Mouse (Mus musculus) hindbrain, embryonic 11.5 days (tissue): ENCODE data around the gene Radil. TPM values are rescaled to one million over a fixed set of nuclear protein-coding genes. Genes with fewer than 3 reads are reported as not detected.

ENCODE experiments used
- ATAC-seq: fragments of 200-750 bp; cut with Nextera tagmentation; 2 replicates; pipeline ENCODE4 v1.8.0; 2017; ENCODE audit warnings: mild to moderate bottlenecking, moderate TSS enrichment, moderate library complexity; ENCODE audit not compliant: low FRiP score
- DNase-seq: peaks from one replicate; pipeline ENCODE4 v3.0.0-alpha.2; 2015; ENCODE audit warnings: low spot score
- H3K27ac ChIP-seq: fragments of 300-500 bp; sonication (generic); 2 replicates; pipeline ENCODE4 v1.5.1; 2014; ENCODE audit warnings: mild to moderate bottlenecking, low read depth, low read length
- H3K27me3 ChIP-seq: fragments of 300-500 bp; sonication (generic); 2 replicates; pipeline ENCODE4 v1.6.1; 2014; ENCODE audit warnings: mild to moderate bottlenecking, low read length, moderate library complexity, mixed read lengths; ENCODE audit not compliant: control insufficient read depth, insufficient read depth
- H3K36me3 ChIP-seq: fragments of 300-500 bp; sonication (generic); 2 replicates; pipeline ENCODE4 v1.6.1; 2014; ENCODE audit warnings: mild to moderate bottlenecking, low read length, moderate library complexity, mixed read lengths; ENCODE audit not compliant: control insufficient read depth, insufficient read depth
- H3K4me1 ChIP-seq: fragments of 300-500 bp; sonication (generic); replicated peaks from 2 replicates; pipeline ENCODE4 v1.6.1; 2014; ENCODE audit warnings: low read length, mixed read lengths; ENCODE audit not compliant: control insufficient read depth, insufficient read depth
- H3K4me2 ChIP-seq: fragments of 300-500 bp; sonication (generic); replicated peaks from 2 replicates; pipeline ENCODE4 v1.6.1; 2014; ENCODE audit warnings: mild to moderate bottlenecking, low read depth, low read length
- H3K4me3 ChIP-seq: fragments of 300-500 bp; sonication (generic); 2 replicates; pipeline ENCODE4 v1.5.1; 2014; ENCODE audit warnings: low read depth, low read length
- H3K9ac ChIP-seq: fragments of 300-500 bp; sonication (generic); 2 replicates; pipeline ENCODE4 v1.6.1; 2014; ENCODE audit warnings: low read depth, low read length
- H3K9me3 ChIP-seq: fragments of 300-500 bp; sonication (generic); 2 replicates; pipeline ENCODE4 v1.6.1; 2016; ENCODE audit warnings: low read length; ENCODE audit not compliant: control insufficient read depth
- WGBS: fragments of 180-500 bp; shearing (Covaris S2); extraction: QIAGEN DNeasy Blood & Tissue Kit; methylation state at CpG from one replicate; pipeline ENCODE4 v1.1.7; 2014; 5-methylcytosine and 5-hydroxymethylcytosine counted together
- polyA plus RNA-seq: library from polyadenylated mRNA; unstranded; fragments of >200 nt; fragmentation: Nextera tagmentation; extraction: Ambion mirVana; gene quantifications from 2 replicates; pipeline ENCODE4 v1.2.1, GENCODE M21; 2014

The Radil gene
- polyA plus RNA-seq, 1 experiment from 2014 or later, result 2.8 TPM

DNA sequence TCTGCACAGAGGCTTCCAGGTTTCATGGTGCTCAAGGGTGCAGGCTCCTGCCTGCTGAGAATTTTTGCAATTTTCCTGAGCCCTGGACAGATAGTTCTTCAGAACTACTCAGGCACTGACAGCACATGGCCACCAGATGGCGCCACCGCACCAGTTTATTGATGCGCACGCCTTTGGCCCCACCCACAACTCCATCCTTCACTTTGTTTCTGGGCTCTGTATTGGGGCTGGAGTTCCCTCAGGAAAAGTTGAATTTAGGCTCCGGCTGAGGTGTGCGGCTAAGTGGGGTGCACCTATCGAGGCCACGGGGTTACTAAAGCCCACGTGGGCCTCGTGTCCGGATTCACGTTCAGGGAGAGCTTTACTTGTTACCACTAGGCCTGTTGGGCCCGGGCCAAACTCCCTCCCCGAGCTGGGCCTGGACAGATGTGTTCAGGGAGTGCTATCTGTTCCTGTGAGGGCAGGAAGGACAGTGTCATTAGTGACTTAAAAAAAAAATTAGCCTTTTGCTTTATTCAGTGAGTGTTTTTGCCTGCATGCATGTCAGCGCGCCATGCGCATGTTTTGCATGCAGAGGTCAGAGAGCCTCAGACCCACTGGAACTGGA lies 72.0 kb downstream of the Radil start:
- WGBS, result 34% methylated on average over 17 of the region's 17 CpGs

DNA sequence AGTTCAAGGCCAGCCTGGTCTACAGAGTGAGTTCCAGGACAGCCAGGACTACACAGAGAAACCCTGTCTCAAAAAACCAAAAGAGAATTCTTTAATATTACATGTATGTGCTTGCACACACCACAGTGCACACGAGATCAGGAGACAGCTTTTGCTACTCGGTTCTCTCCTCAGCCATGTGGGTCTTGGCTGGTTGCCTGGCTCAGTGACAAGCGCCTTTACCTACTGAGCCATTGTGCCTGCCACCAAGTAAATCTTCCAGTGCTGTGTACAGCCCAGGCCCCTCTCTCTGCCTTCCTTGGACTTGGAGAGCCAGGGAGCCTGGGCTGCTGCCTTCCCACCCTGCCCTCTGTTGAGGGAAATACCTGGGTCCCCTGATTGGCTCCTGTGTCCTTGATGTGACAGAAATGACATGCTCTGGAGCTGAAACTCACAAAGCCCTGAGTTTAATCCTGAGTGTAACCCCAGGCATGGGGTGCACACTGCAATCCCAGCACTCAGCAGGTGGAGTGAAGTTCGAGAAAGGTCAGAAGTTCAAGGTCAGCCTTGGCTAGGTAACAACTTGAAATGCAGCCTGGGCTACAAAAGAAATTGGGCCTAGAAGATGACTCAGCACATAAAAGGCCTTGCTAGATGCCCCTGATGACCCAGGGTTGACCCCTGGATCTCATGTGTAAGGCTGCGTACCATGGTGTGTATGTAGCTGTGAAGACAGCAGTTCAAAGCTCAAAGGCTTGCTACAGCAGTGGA lies 72.9 kb downstream of the Radil start:
- H3K9me3 ChIP-seq, result no peaks in the 10 kb centered on the region
- no peaks in the 10 kb centered on the region for H3K27me3 ChIP-seq
- no peak overlapping the region for H3K4me3 ChIP-seq
- H3K4me2 ChIP-seq, result no peak overlapping the region
- ATAC-seq (no peak), DNase-seq (no peak)
- no peaks in the 10 kb centered on the region for H3K36me3 ChIP-seq
- no peak overlapping the region for H3K27ac ChIP-seq
- no peaks in the 10 kb centered on the region for H3K4me1 ChIP-seq
- H3K9ac ChIP-seq, result no peak overlapping the region
- 87% methylated on average over 5 of the region's 5 CpGs for WGBS

More for the DNA sequence above, 72.0 kb downstream of the Radil start:
- peak; percentile 59 for ATAC-seq
- H3K4me1 ChIP-seq, result no peaks in the 10 kb centered on the region
- peak; percentile 93 for DNase-seq
- no peak overlapping the region for H3K4me3 ChIP-seq
- H3K9me3 ChIP-seq, result no peaks in the 10 kb centered on the region
- no peaks in the 10 kb centered on the region for H3K27me3 ChIP-seq
- no peak overlapping the region for H3K9ac ChIP-seq
- no peak overlapping the region for H3K4me2 ChIP-seq
- no peaks in the 10 kb centered on the region for H3K36me3 ChIP-seq
- no peak overlapping the region for H3K27ac ChIP-seq

GRCm38 (mm10) chr5:142477346-142477745 lies 73.6 kb downstream of the Radil start:
- ATAC-seq (no peak), DNase-seq (no peak)
- H3K4me3 ChIP-seq, result no peak overlapping the region
- H3K27ac ChIP-seq, result no peak overlapping the region
- H3K4me2 ChIP-seq, result no peak overlapping the region
- H3K9me3 ChIP-seq, result no peaks in the 10 kb centered on the region
- H3K9ac ChIP-seq, result no peak overlapping the region
- no peaks in the 10 kb centered on the region for H3K4me1 ChIP-seq
- 89% methylated on average over 12 of the region's 12 CpGs for whole genome bisulfite sequencing
- H3K36me3 ChIP-seq, result no peaks in the 10 kb centered on the region
- no peaks in the 10 kb centered on the region for H3K27me3 ChIP-seq

DNA sequence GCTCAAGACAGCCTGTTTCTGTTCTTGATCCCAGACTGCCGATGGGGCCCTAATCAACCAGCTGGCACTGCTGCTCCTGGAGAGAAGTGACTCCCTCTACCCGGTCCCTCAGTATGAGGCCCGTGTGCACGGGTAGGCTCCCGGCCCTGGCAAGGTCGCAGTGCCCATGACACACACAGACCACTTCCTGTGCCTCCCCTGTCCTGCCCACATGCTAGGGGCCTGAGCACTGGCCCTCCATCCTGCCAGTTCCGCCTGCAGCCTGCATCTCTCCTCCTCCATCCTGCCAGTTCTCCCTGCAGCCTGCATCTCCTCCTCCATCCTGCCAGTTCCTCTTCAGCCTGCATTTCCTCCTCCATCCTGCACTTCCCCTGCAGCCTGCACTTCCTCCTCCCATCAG lies 75.2 kb downstream of the Radil start:
- Histone ChIP-seq H3K9ac (no peak overlapping the region), H3K4me1 (no peaks in the 10 kb centered on the region), H3K36me3 (no peaks in the 10 kb centered on the region), H3K4me3 (no peak overlapping the region), H3K27me3 (no peaks in the 10 kb centered on the region), H3K9me3 (no peaks in the 10 kb centered on the region), H3K4me2 (no peak overlapping the region), H3K27ac (no peak overlapping the region)
- ATAC-seq (no peak), DNase-seq (no peak)
- WGBS, result 87% methylated on average over 7 of the region's 7 CpGs

DNA sequence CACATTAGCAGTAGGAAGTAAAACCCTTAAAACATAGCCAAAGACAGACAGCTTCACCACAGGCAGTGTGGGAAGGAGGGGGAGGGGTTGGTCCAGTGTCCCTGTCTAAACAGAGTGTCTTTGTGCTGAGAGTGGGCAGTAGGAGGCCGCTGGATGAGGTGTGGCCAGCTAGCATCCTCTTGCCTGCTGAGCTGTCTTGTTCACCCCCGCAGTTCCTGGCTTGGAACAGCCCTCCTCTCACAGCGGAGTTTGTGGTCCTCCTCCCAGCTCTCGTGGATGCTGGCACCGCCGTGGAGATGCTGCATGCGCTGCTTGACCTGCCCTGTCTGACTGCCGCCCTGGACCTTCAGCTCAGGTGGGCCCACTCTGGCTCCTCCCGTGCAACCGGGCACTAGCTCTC lies 77.2 kb downstream of the Radil start:
- no peaks in the 10 kb centered on the region for H3K9me3 ChIP-seq
- WGBS, result 52% methylated on average over 10 of the region's 10 CpGs
- peak; percentile 21 for DNase-seq
- H3K9ac ChIP-seq, result 0 out of 2 replicates have a peak overlapping the region, but pooled peaks have one; percentile 11
- 0 out of 2 replicates have a peak, but pooled peaks cover 4% of the 10 kb centered on the region for H3K36me3 ChIP-seq
- no peak overlapping the region for H3K4me2 ChIP-seq
- no peak overlapping the region for H3K27ac ChIP-seq
- H3K4me3 ChIP-seq, result no peak overlapping the region
- ATAC-seq, result peak; percentile 34; the same call in 1 of the 2 replicates
- H3K4me1 ChIP-seq, result no peaks in the 10 kb centered on the region
- H3K27me3 ChIP-seq, result no peaks in the 10 kb centered on the region

DNA sequence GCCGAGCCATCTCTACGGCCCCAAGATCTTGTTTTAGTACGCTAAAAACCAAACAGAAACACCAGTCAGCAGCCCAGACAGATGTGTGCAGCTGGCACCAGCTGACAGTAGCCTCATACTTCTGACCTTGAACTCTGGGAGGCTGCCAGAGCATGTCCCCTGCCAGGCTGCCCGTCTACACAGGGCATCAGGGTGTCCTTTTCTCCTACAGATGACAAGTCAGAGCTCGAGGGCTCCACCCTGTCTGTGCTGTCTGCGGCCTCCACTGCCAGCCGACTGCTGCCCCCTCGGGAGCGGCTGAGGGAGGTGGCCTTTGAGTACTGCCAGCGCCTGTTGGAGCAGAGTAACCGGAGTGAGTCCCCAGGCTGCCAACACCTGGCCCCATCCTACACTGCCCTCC lies 81.1 kb downstream of the Radil start:
- Histone ChIP-seq H3K9ac (no peak overlapping the region), H3K27me3 (no peaks in the 10 kb centered on the region), H3K4me3 (no peak overlapping the region), H3K4me2 (no peak overlapping the region), H3K4me1 (no peaks in the 10 kb centered on the region), H3K9me3 (no peaks in the 10 kb centered on the region), H3K36me3 (0 out of 2 replicates have a peak, but pooled peaks cover 4% of the 10 kb centered on the region), H3K27ac (no peak overlapping the region)
- ATAC-seq (no peak), DNase-seq (no peak)
- 91% methylated on average over 11 of the region's 11 CpGs for WGBS

DNA sequence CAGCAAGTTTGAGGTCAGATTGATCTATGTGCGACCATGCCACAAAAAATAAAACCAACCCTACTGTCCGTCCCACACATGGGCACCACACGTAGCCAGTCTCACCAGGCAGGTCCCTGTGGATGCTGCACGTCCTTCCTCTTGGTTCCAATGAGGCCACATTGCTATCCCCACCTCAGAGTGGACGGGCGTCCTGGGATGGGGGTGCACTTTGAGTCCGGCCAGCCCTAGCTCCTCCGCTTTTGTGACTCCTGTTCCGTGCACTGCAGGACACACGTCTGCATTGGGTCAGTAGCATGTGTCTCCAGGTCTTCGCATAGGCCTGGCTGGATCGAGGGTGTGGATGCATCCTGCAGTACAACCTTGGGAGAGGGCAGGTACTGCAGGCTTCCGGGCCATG lies 82.5 kb downstream of the Radil start:
- WGBS, result 97% methylated on average over 13 of the region's 13 CpGs
- Histone ChIP-seq H3K4me3 (no peak overlapping the region), H3K27me3 (no peaks in the 10 kb centered on the region)

DNA sequence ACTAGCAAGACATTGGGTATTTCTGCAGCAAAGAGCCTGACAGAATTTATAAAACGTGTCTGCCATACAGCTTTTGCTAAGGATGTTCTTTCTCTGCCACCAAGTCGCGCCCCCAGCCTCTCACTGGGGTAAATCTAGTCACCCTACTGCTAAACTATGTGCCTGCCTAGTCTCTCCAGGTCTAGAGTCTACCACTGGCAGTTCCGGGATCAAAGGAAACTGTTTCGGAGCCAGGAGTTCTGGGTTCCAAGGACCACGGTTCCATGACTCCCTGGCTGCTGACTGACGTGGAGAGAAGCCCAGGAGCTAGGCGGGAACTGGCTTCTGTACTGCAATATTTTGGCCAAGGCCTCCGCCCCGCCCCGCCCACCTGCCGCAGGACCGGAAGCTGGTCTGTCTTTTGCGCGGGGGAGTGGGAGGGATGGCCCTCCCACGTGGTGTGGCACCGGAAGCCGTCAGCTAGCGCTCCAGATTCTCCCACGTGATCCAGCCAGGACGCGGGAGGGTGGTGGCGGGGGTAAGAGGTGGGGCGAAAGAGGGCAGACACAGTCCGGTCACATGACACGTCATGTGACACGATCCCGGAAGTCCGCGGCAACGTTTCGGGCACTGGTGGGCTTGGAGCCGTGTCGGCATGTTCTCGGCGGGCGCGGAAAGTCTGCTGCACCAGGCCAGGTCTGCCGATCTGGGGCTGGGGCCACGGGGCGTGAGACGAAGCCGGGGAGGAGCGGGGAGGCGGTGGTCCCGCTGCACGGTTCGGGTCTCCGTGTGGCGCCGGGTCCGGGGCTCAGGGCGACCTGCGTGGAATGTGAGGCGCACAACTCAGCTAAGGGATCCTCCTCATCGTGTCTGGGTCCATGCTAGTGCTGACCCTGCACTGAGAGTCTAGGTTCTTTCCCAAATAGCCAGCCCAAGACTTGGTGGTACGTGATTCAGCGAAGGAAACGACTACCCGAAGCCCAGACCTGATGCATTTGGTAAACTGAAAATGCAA lies 87.1 kb downstream of the Radil start, which contains the start of gene Ap5z1:
Ap5z1 (plus strand) TSS at position 484 of the 994 bp plus-strand sequence.
- DNase-seq, result peak; percentile 95
- WGBS, result 3% methylated on average over 59 of the region's 60 CpGs
- no peaks in the 10 kb centered on the region for H3K4me1 ChIP-seq
- H3K4me2 ChIP-seq, result peak within 1 kb of the TSS; percentile 76
- peak within 1 kb of the TSS; percentile 76 for H3K4me3 ChIP-seq
- peak; percentile 93 for ATAC-seq
- H3K27me3 ChIP-seq, result no peaks in the 10 kb centered on the region
- peak within 1 kb of the TSS; percentile 51 for H3K27ac ChIP-seq
- peak within 1 kb of the TSS; percentile 75 for H3K9ac ChIP-seq
- H3K9me3 ChIP-seq, result no peaks in the 10 kb centered on the region
- peaks cover 1% of the 10 kb centered on the region; the same call in 1 of the 2 replicates for H3K36me3 ChIP-seq

More for the DNA sequence above, 82.5 kb downstream of the Radil start:
- no peak overlapping the region for H3K27ac ChIP-seq
- H3K9me3 ChIP-seq, result no peaks in the 10 kb centered on the region
- DNase-seq (no peak), ATAC-seq (no peak)
- no peak overlapping the region for H3K4me2 ChIP-seq
- no peaks in the 10 kb centered on the region for H3K4me1 ChIP-seq
- H3K9ac ChIP-seq, result no peak overlapping the region
- H3K36me3 ChIP-seq, result 0 out of 2 replicates have a peak, but pooled peaks cover 4% of the 10 kb centered on the region
